Mouse (Mus musculus): ENCODE results near the gene Gm44973. TPM values are rescaled to one million over a fixed set of nuclear protein-coding genes. Genes with fewer than 3 reads are reported as not detected.

The Gm44973 gene
- polyA plus RNA-seq (2015; fragmentation: Nextera tagmentation; extraction: Ambion mirVana): 1.3 and 2.1 TPM in 2 replicates

GRCm38 (mm10) chr7:5015118-5016001 lies at the start of gene Gm44973:
TSS of gene Gm44973 (plus strand) at chr7:5015496.

GRCm38 (mm10) chr7:4971068-4971467 lies 44.2 kb upstream of the Gm44973 start, which contains the start of gene Sbk3:
TSS of gene Sbk3 (minus strand) at chr7:4971168.

GRCm38 (mm10) chr7:4996003-4996895 lies 19.0 kb upstream of the Gm44973 start, which contains the start of gene Zfp579:
TSS of gene Zfp579 (minus strand) at chr7:4996158.

GRCm38 (mm10) chr7:5014251-5015117 lies 812 bp upstream of the Gm44973 start, which contains the start of the genes Zfp524 and Fiz1:
TSS of gene Zfp524 (plus strand) at chr7:5014415.
TSS of gene Fiz1 (minus strand) at chr7:5014697.

GRCm38 (mm10) chr7:5020000-5020681 lies 4.8 kb downstream of the Gm44973 start, which contains the start of the genes Zfp865 and Ccdc106:
TSS of gene Zfp865 (plus strand) at chr7:5020376.
TSS of gene Ccdc106 (plus strand) at chr7:5020553.

GRCm38 (mm10) chr7:5033818-5034217 lies 18.5 kb downstream of the Gm44973 start, which contains the start of gene 4632433K11Rik:
TSS of gene 4632433K11Rik (plus strand) at chr7:5034118.

GRCm38 (mm10) chr7:5038109-5038732 lies 22.9 kb downstream of the Gm44973 start, which contains the start of gene Zfp784:
TSS of gene Zfp784 (minus strand) at chr7:5038446.

GRCm38 (mm10) chr7:5051193-5052192 lies 36.2 kb downstream of the Gm44973 start, which contains the start of gene Zfp580:
TSS of gene Zfp580 (plus strand) at chr7:5051538.

GRCm38 (mm10) chr7:5061774-5062359 lies 46.6 kb downstream of the Gm44973 start, which contains the start of gene U2af2:
TSS of gene U2af2 (plus strand) at chr7:5062143.

GRCm38 (mm10) chr7:5080010-5080751 lies 64.9 kb downstream of the Gm44973 start, which contains the start of gene Epn1:
TSS of gene Epn1 (plus strand) at chr7:5080235.

Other genes with a start within 250 kb of the Gm44973 start
- gene Fam71e2, start 244.2 kb upstream of the Gm44973 start, polyA plus RNA-seq (2015; fragmentation: Nextera tagmentation; extraction: Ambion mirVana): not detected in 2 replicates
- gene Il11, start 232.6 kb upstream of the Gm44973 start, polyA plus RNA-seq (2015; fragmentation: Nextera tagmentation; extraction: Ambion mirVana): 1.3 and 1.4 TPM in 2 replicates
- gene Tmem190, start 232.6 kb upstream of the Gm44973 start, polyA plus RNA-seq (2015; fragmentation: Nextera tagmentation; extraction: Ambion mirVana): not detected in 2 replicates
- 15.1 and 19.9 TPM in 2 replicates for gene Tmem238, start 225.8 kb upstream of the Gm44973 start, polyA plus RNA-seq (2015; fragmentation: Nextera tagmentation; extraction: Ambion mirVana)
- 306 and 332 TPM in 2 replicates for gene Rpl28, start 222.6 kb upstream of the Gm44973 start, polyA plus RNA-seq (2015; fragmentation: Nextera tagmentation; extraction: Ambion mirVana)
- 236 and 237 TPM in 2 replicates for gene Ube2s, start 202.9 kb upstream of the Gm44973 start, polyA plus RNA-seq (2015; fragmentation: Nextera tagmentation; extraction: Ambion mirVana)
- gene Shisa7, start 170.8 kb upstream of the Gm44973 start, polyA plus RNA-seq (2015; fragmentation: Nextera tagmentation; extraction: Ambion mirVana): 8.2 and 11.1 TPM in 2 replicates
- 3.1 and 4.0 TPM in 2 replicates for gene Isoc2b, start 145.2 kb upstream of the Gm44973 start, polyA plus RNA-seq (2015; fragmentation: Nextera tagmentation; extraction: Ambion mirVana)
- gene Isoc2a, start 138.3 kb upstream of the Gm44973 start, polyA plus RNA-seq (2015; fragmentation: Nextera tagmentation; extraction: Ambion mirVana): 0.85 and 0.86 TPM in 2 replicates
- 0.42 TPM in 1 of 2 replicates, not detected in the other for gene Gm36210, start 109.0 kb upstream of the Gm44973 start, polyA plus RNA-seq (2015; fragmentation: Nextera tagmentation; extraction: Ambion mirVana)
- gene Zfp628, start 100.3 kb upstream of the Gm44973 start, polyA plus RNA-seq (2015; fragmentation: Nextera tagmentation; extraction: Ambion mirVana): 3.0 and 4.2 TPM in 2 replicates
- 35.0 and 39.1 TPM in 2 replicates for gene Nat14, start 93.5 kb upstream of the Gm44973 start, polyA plus RNA-seq (2015; fragmentation: Nextera tagmentation; extraction: Ambion mirVana)
- gene Ssc5d, start 89.7 kb upstream of the Gm44973 start, polyA plus RNA-seq (2015; fragmentation: Nextera tagmentation; extraction: Ambion mirVana): 0.88 and 1.3 TPM in 2 replicates
- gene Sbk2, start 51.1 kb upstream of the Gm44973 start, polyA plus RNA-seq (2015; fragmentation: Nextera tagmentation; extraction: Ambion mirVana): not detected in 2 replicates
- 0.12 and 0.25 TPM in 2 replicates for gene Sbk3, start 44.3 kb upstream of the Gm44973 start, polyA plus RNA-seq (2015; fragmentation: Nextera tagmentation; extraction: Ambion mirVana)
- 37.5 and 40.0 TPM in 2 replicates for gene Zfp579, start 19.3 kb upstream of the Gm44973 start, polyA plus RNA-seq (2015; fragmentation: Nextera tagmentation; extraction: Ambion mirVana)
- 5.8 and 6.8 TPM in 2 replicates for gene Zfp524, start 1.1 kb upstream of the Gm44973 start, polyA plus RNA-seq (2015; fragmentation: Nextera tagmentation; extraction: Ambion mirVana)
- gene Fiz1, start 799 bp upstream of the Gm44973 start, polyA plus RNA-seq (2015; fragmentation: Nextera tagmentation; extraction: Ambion mirVana): 22.9 and 26.6 TPM in 2 replicates
- gene Zfp865, start 4.9 kb downstream of the Gm44973 start, polyA plus RNA-seq (2015; fragmentation: Nextera tagmentation; extraction: Ambion mirVana): 5.1 and 5.6 TPM in 2 replicates
- gene Ccdc106, start 5.1 kb downstream of the Gm44973 start, polyA plus RNA-seq (2015; fragmentation: Nextera tagmentation; extraction: Ambion mirVana): 72.3 and 78.9 TPM in 2 replicates
- not detected in 2 replicates for gene 4632433K11Rik, start 18.6 kb downstream of the Gm44973 start, polyA plus RNA-seq (2015; fragmentation: Nextera tagmentation; extraction: Ambion mirVana)
- 6.1 and 7.8 TPM in 2 replicates for gene Zfp784, start 22.9 kb downstream of the Gm44973 start, polyA plus RNA-seq (2015; fragmentation: Nextera tagmentation; extraction: Ambion mirVana)
- 128 and 133 TPM in 2 replicates for gene Zfp580, start 36.0 kb downstream of the Gm44973 start, polyA plus RNA-seq (2015; fragmentation: Nextera tagmentation; extraction: Ambion mirVana)
- gene U2af2, start 46.6 kb downstream of the Gm44973 start, polyA plus RNA-seq (2015; fragmentation: Nextera tagmentation; extraction: Ambion mirVana): 72.7 and 76.9 TPM in 2 replicates
- 93.4 and 120 TPM in 2 replicates for gene Epn1, start 64.7 kb downstream of the Gm44973 start, polyA plus RNA-seq (2015; fragmentation: Nextera tagmentation; extraction: Ambion mirVana)
- not detected in 2 replicates for gene Rfpl4, start 101.5 kb downstream of the Gm44973 start, polyA plus RNA-seq (2015; fragmentation: Nextera tagmentation; extraction: Ambion mirVana)
- 0.81 and 0.85 TPM in 2 replicates for gene Rasl2-9, start 110.5 kb downstream of the Gm44973 start, polyA plus RNA-seq (2015; fragmentation: Nextera tagmentation; extraction: Ambion mirVana)
- not detected in 2 replicates for gene Vmn1r55, start 134.2 kb downstream of the Gm44973 start, polyA plus RNA-seq (2015; fragmentation: Nextera tagmentation; extraction: Ambion mirVana)
- not detected in 2 replicates for gene Vmn1r56, start 181.3 kb downstream of the Gm44973 start, polyA plus RNA-seq (2015; fragmentation: Nextera tagmentation; extraction: Ambion mirVana)
- gene Vmn1r57, start 203.0 kb downstream of the Gm44973 start, polyA plus RNA-seq (2015; fragmentation: Nextera tagmentation; extraction: Ambion mirVana): not detected in 2 replicates